Mouse (Mus musculus): Measurements from ENCODE around the gene Ulk3. TPM values are rescaled to one million over a fixed set of nuclear protein-coding genes. Genes with fewer than 3 reads are reported as not detected.

Ulk3 gene
- total and polyA plus RNA-seq, 3 experiments = 5.7 to 19.1 (median 6.7) TPM

DNA sequence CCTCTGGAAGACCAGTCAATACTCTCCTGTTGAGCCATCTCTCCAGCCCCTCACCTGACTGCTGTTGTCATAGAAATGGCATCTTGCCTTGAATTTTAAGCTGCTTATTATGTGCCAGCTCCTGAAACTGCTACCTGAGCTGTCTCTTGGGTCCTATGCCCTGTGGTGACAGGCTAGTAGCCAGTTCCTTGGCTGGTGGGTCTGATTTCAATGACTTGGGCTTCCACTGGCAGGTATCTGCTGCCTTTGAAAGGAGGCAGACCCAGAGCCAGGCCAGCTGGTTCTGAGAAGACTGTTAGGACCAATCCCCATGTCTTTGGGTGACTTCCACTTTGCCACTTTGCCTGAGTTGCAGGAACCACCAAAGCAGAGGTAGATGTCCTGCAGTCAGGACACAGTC is 14.9 kb upstream of the Ulk3 start:
- H3K79me2 ChIP-seq (replicated peaks; ENCODE audit: control insufficient read depth, insufficient read depth, low read length) = no peaks in the 10 kb centered on the region
- H3K9ac ChIP-seq (ENCODE audit: low read depth, low read length) = no peak overlapping the region
- H3K36me3 ChIP-seq (ENCODE audit: control insufficient read depth, insufficient read depth, low read length) = no peaks in the 10 kb centered on the region
- TF ChIP-seq EP300 (IDR thresholded peaks at IDR 0.05; ENCODE audit: insufficient read depth, low read depth, low read length) = no peak
- TF ChIP-seq POLR2A (IDR thresholded peaks at IDR 0.05; ENCODE audit: insufficient read depth, low read depth, low read length) = no peak
- TF ChIP-seq CTCF (IDR thresholded peaks at IDR 0.05) = no peak
- no peaks in the 10 kb centered on the region; the same call in 1 of the 2 replicates for H3K4me1 ChIP-seq (ENCODE audit: control insufficient read depth, insufficient read depth, low read length)
- intact Hi-C loops (cut with DNase I) = no loop called here
- H3K27ac ChIP-seq = no peak overlapping the region
- DNase-seq = no peak
- no peak overlapping the region for H3K4me3 ChIP-seq
- H3K27me3 ChIP-seq (ENCODE audit: control insufficient read depth, insufficient read depth, low read length) = no peaks in the 10 kb centered on the region

DNA sequence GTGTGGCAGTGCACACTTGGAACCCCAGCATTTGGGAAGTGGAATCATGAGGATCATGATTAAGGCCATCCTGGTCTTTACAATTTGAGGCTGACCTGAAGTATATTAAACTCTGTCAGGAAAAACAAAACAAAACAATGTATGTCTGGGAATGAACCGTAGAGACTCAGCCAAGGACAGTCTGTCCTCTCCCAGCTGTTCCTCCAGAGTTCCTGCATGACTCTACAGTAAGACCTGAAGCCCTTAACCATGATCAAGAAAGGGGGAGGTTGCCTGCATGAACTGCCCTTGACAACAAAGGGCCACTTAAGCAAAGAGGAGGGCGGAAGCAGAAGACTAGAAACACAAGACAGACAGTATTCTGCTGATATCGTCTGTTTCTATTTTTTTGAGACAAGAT is 13.7 kb upstream of the Ulk3 start:
- no peak for TF ChIP-seq POLR2A (IDR thresholded peaks at IDR 0.05; ENCODE audit: insufficient read depth, low read depth, low read length)
- DNase-seq = no peak
- Histone ChIP-seq H3K36me3 (ENCODE audit: control insufficient read depth, insufficient read depth, low read length) (no peaks in the 10 kb centered on the region), H3K9ac (ENCODE audit: low read depth, low read length) (no peak overlapping the region), H3K4me3 (no peak overlapping the region), H3K27ac (no peak overlapping the region), H3K4me1 (ENCODE audit: control insufficient read depth, insufficient read depth, low read length) (no peaks in the 10 kb centered on the region; the same call in 1 of the 2 replicates), H3K27me3 (ENCODE audit: control insufficient read depth, insufficient read depth, low read length) (no peaks in the 10 kb centered on the region), H3K79me2 (replicated peaks; ENCODE audit: control insufficient read depth, insufficient read depth, low read length) (no peaks in the 10 kb centered on the region)
- WGBS = 64% methylated on average over 3 of the region's 3 CpGs
- intact Hi-C loops (cut with DNase I) = no loop called here

DNA sequence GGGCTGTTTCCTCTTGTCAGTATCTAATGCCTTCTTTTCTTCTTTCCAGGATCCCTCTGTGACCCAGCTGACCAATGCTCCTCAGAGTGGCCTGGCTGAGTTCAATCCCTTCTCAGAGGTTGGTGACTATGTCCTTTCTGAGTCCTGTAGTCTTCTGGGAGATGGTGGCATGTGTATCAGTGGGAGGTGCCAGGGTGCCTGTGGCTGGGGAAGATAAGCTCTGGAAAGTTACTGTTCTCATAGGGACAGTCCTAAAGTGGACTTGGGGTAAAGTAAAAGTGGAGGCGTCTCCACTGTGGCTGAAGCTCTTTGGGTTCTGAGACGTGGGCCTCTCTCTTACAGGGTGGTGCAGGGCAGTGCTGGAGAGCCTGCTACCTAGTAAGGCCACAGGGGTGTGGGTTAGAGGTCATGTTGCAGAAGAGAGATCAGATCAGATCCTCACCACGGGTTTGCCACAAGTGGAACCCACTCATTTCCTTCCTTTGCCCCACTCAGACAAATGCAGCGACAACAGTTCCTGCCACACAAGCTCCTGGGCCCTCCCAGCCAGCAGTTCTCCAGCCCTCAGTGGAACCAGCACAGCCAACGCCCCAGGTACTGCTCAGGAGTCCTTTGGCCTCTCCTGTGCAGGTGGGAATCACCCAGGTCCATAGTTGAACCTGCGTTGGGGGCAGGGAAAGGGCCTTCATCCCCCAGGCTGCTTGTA is 12.0 kb upstream of the Ulk3 start:
- Histone ChIP-seq H3K36me3 (ENCODE audit: control insufficient read depth, insufficient read depth, low read length) (no peaks in the 10 kb centered on the region), H3K27ac (no peak overlapping the region), H3K4me3 (no peak overlapping the region), H3K9ac (ENCODE audit: low read depth, low read length) (no peak overlapping the region), H3K4me1 (ENCODE audit: control insufficient read depth, insufficient read depth, low read length) (no peaks in the 10 kb centered on the region; the same call in 1 of the 2 replicates), H3K27me3 (ENCODE audit: control insufficient read depth, insufficient read depth, low read length) (no peaks in the 10 kb centered on the region), H3K79me2 (replicated peaks; ENCODE audit: control insufficient read depth, insufficient read depth, low read length) (no peaks in the 10 kb centered on the region)
- TF ChIP-seq POLR2A (IDR thresholded peaks at IDR 0.05; ENCODE audit: insufficient read depth, low read depth, low read length) = no peak
- no peak for TF ChIP-seq CTCF (IDR thresholded peaks at IDR 0.05)
- no peak for TF ChIP-seq EP300 (IDR thresholded peaks at IDR 0.05; ENCODE audit: insufficient read depth, low read depth, low read length)
- intact Hi-C loops (cut with DNase I) = no loop called here
- 69% methylated on average over 6 of the region's 6 CpGs for WGBS
- no peak for DNase-seq

DNA sequence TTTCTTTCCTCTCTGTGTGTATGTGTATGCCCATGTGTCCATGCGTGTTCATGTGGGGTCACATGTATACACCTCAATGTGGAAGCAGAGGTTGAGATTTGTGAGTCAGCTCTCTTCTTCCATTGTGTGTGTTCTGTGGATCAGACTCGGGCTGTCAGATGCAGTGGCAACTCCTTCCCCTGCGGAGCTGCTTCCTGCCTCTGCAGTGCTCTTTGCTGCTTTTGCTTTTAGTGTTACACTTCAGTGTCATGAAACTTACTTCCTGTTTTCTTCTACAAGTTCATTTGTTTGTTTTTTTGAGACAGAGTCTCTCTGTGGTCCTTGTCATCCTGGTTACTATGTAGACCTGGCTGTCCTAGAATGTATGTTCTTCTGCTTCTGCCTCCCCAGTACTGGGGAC is 4.3 kb upstream of the Ulk3 start:
- 67% methylated on average over 3 of the region's 3 CpGs for WGBS
- peaks cover 3% of the 10 kb centered on the region; the same call in 1 of the 2 replicates for H3K4me1 ChIP-seq (ENCODE audit: control insufficient read depth, insufficient read depth, low read length)
- no peak overlapping the region for H3K9ac ChIP-seq (ENCODE audit: low read depth, low read length)
- no peaks in the 10 kb centered on the region for H3K36me3 ChIP-seq (ENCODE audit: control insufficient read depth, insufficient read depth, low read length)
- TF ChIP-seq EP300 (IDR thresholded peaks at IDR 0.05; ENCODE audit: insufficient read depth, low read depth, low read length) = no peak
- no peak for TF ChIP-seq CTCF (IDR thresholded peaks at IDR 0.05)
- TF ChIP-seq POLR2A (IDR thresholded peaks at IDR 0.05; ENCODE audit: insufficient read depth, low read depth, low read length) = no peak
- H3K4me3 ChIP-seq = no peak overlapping the region
- intact Hi-C loops (cut with DNase I) = loop anchor here (5.0 kb wide), 1 partner anchor 62 kb away; no protein-coding TSS in a partner anchor
- H3K27ac ChIP-seq = no peak overlapping the region
- no peaks in the 10 kb centered on the region for H3K79me2 ChIP-seq (replicated peaks; ENCODE audit: control insufficient read depth, insufficient read depth, low read length)
- H3K27me3 ChIP-seq (ENCODE audit: control insufficient read depth, insufficient read depth, low read length) = no peaks in the 10 kb centered on the region
- DNase-seq = no peak

DNA sequence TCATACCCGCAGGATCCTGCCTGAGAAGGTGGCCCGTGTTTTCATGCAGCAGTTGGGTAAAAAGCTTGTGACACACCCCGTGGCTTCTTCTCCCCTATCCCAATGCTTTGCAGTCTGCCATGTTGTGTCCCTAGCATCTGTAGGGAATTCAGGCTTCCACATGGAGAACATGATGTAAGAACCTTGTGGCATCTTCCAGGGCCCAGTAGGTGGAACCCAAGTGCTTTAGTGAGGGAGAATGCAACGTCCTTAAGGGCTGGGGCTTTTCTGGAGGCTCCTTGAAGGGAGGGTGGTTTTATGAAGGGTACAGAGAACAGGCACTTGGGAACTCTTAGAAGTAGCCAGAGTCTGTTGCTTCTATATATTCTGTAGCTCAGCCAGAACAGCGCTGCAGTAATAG is 1.5 kb downstream of the Ulk3 start:
- H3K79me2 ChIP-seq (replicated peaks; ENCODE audit: control insufficient read depth, insufficient read depth, low read length) = no peaks in the 10 kb centered on the region
- no peak overlapping the region for H3K27ac ChIP-seq
- intact Hi-C loops (cut with DNase I) = loop anchor here (2.0 kb wide), 1 partner anchor 64 kb away; no protein-coding TSS in a partner anchor
- no peaks in the 10 kb centered on the region for H3K27me3 ChIP-seq (ENCODE audit: control insufficient read depth, insufficient read depth, low read length)
- WGBS = 59% methylated on average over 5 of the region's 5 CpGs
- no peak overlapping the region for H3K9ac ChIP-seq (ENCODE audit: low read depth, low read length)
- no peaks in the 10 kb centered on the region for H3K36me3 ChIP-seq (ENCODE audit: control insufficient read depth, insufficient read depth, low read length)
- no peak overlapping the region for H3K4me3 ChIP-seq
- H3K4me1 ChIP-seq (ENCODE audit: control insufficient read depth, insufficient read depth, low read length) = peaks cover 3% of the 10 kb centered on the region; the same call in 1 of the 2 replicates
- TF ChIP-seq CTCF (IDR thresholded peaks at IDR 0.05) = peak; percentile 22; the same call in 1 of the 2 replicates
- TF ChIP-seq POLR2A (IDR thresholded peaks at IDR 0.05; ENCODE audit: insufficient read depth, low read depth, low read length) = no peak
- no peak for DNase-seq

DNA sequence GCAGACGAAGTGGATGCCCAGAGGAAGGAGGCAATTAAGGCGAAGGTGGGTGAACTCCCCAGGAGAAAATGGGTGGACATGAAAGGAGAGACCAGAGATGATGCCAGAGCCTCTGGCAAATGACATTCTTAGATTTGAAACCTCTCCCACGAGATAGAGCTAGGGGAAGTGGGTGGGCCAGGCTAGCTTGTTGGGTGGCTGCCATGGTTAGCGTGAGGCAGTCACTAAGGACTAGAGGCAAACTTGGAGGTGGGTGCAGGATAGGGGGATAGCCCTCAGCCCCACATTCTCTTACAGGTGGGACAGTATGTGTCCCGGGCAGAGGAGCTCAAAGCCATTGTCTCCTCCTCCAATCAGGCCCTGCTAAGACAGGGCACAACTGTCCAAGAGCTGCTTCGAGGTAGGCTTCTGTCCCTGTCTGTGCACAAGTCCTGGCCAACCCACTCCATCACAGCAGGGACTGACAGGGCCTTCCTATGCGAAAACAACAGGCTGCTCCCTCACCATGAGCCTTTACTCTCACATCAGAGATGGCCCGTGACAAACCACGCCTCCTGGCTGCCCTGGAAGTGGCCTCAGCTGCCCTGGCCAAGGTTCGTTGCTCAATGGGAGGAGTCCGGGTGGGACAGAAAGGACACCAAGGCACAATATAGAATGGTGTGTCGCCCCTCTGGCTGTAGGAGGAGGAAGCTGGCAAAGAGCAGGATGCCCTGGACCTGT is 4.4 kb downstream of the Ulk3 start:
- 57% methylated on average over 12 of the region's 12 CpGs for WGBS
- no peak overlapping the region for H3K4me3 ChIP-seq
- H3K4me1 ChIP-seq (ENCODE audit: control insufficient read depth, insufficient read depth, low read length) = peaks cover 5% of the 10 kb centered on the region; the same call in 1 of the 2 replicates
- H3K79me2 ChIP-seq (replicated peaks; ENCODE audit: control insufficient read depth, insufficient read depth, low read length) = no peaks in the 10 kb centered on the region
- no peak for TF ChIP-seq POLR2A (IDR thresholded peaks at IDR 0.05; ENCODE audit: insufficient read depth, low read depth, low read length)
- TF ChIP-seq EP300 (IDR thresholded peaks at IDR 0.05; ENCODE audit: insufficient read depth, low read depth, low read length) = no peak
- TF ChIP-seq CTCF (IDR thresholded peaks at IDR 0.05) = no peak
- intact Hi-C loops (cut with DNase I) = no loop called here
- H3K27ac ChIP-seq = no peak overlapping the region
- no peak overlapping the region for H3K9ac ChIP-seq (ENCODE audit: low read depth, low read length)
- DNase-seq = no peak
- no peaks in the 10 kb centered on the region for H3K36me3 ChIP-seq (ENCODE audit: control insufficient read depth, insufficient read depth, low read length)
- no peaks in the 10 kb centered on the region for H3K27me3 ChIP-seq (ENCODE audit: control insufficient read depth, insufficient read depth, low read length)
